Mouse (Mus musculus): ENCODE results near the gene Hmga1b.
"Not testable (repeated sequence)": the region's sequence is repeated elsewhere in the genome, so short reads cannot be mapped to it uniquely, and the experiment has no call there.

The Hmga1b gene

DNA sequence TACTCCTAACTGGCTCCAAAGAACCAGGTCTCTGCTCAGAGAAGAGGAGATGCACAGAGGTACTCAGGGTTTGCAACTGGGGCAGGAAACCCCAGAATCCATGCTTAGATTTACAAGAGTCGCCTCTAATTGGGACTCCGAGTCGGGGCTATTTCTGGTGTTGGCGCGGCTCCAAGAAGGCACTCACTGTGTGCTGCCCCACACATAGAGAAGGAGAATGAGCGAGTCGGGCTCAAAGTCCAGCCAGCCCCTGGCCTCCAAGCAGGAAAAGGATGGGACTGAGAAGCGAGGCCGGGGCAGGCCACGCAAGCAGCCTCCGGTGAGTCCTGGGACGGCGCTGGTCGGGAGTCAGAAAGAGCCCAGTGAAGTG, at the start of gene Hmga1b:
Gene Hmga1b (plus strand): TSS at position 123 of the 370 bp plus-strand sequence.
- DNase-seq: not testable (repeated sequence)

DNA sequence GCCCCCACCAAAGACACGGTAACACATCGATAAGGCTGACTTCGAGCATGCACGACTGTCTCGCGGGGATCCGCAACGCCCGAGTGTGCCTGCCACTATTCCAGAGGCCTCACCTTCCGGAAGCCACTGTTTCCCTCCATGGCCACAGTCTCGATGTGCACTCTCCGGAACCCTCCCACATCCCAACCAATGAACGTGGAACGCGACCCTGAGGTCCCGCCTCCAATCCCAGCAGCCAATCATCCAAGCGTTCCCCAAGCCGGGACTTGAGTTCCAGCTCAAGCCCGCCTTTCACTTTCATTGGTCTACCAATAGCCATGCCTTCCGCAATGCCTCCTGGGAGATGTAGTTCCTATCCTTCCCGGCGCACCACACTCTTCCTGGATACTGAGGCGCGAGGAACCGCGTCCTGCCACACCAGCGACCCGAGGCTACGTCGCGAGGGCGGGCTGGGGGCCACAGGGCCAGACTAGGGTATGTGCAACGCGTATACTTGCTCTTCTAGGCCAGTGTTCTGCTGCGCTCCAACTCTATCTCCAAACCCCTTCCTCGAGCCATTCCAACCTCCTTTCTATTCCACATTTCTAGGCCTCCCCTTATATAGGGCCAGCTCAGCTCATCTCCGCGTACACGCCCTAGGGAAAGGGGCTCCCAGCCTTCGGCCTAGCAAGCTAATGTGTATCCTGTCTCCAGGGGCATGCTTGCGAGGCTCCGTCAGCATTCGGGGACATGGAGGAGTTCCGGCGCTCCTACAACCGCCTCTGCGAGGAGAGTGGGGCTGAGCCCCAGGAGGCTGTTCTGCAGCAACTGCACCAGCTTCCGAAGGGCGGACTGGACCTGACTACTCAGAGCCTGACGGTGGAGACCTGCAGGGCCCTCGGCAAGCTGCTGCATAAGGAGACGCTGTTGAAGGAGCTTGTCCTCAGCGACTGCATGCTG, 48.7 kb upstream of the Hmga1b start, which contains the start of the genes Cenpx and Lrrc45:
Gene Cenpx (minus strand): TSS at position 159 of the 939 bp plus-strand sequence.
Gene Lrrc45 (plus strand): TSS at position 346 of the 939 bp plus-strand sequence.
- DNase-seq: peak; percentile 96

DNA sequence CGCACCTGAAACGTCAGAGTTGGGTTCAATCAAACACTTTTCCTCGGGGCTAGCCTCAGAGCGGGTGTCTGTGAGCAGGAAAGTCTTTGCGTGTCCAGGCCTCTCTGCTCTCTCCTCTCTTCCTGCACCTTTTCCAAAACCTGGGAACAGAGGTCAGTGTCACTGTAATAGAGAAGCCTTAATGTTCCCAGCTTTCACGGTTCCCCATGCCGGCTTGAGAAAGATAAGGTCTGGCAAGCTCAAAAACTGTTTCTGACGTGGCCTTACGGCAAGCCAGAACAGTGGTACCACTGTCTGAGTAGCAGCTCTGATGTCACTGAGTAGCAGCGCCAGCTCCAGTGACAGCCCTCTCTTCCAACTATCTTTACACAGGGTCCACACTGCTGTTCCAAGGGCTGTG, 48.0 kb upstream of the Hmga1b start:
- DNase-seq: no peak

DNA sequence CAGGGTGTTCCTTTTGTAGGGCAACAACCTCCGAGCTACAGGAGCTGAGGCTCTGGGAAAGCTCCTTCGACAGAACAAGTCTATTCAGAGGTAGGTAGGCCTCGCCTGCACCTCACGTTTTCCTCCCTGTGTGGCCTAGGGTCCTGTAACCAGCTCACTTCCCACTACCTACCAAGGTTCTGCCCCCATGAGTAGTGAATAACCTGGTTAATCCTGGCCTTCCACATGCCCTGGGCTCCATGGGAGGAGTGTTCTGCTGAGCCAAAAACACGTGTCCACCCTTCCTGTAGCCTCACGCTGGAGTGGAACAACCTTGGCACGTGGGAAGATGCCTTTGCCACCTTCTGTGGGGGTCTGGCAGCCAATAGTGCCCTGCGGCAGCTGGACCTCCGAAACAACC, 47.5 kb upstream of the Hmga1b start:
- DNase-seq: no peak

DNA sequence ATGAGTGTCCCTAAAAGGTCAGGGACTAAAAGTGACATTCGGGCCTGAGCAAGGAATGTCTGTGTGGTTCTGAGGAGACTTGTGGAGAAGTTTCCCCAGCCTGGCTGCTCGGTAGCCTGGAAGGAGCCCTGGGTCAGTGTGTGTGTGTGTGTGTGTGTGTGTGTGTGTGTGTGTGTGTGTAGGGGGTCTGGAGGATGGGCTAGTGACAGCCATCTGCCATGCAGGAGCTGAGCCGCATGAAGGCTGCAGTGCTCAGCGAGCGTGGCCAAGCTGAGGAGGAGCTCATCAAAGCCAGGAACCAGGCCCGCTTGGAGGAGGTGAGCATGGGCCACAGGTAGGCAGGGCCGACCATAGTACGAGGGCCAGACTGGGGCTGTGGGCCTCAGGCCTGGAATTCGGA, 43.4 kb upstream of the Hmga1b start:
- no peak for DNase-seq

DNA sequence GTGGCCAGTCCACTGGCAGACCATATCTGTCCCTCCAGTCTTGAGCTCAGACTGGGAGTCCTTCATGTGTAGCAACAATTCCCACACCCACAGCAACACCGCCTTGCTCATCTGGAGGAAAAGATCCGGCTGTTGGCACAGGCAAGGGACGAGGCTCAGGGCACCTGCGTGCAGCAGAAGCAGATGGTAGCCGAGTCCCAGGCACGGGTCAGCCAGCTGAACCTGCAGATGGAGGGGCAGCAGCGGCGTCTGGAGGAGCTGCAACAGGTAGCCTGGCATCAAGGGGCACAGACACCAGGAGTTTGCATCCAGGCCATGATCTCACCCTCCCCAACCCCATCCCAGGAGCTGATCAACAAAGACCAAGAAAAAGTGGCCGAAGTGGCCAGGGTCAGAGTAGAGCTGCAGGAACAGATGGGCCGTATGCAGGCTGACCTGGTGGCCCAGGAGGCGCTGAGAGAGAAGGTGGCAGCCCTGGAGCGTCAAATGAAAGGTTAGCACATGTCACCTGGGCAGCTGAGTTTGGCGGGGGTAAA, 42.7 kb upstream of the Hmga1b start:
- DNase-seq: no peak

DNA sequence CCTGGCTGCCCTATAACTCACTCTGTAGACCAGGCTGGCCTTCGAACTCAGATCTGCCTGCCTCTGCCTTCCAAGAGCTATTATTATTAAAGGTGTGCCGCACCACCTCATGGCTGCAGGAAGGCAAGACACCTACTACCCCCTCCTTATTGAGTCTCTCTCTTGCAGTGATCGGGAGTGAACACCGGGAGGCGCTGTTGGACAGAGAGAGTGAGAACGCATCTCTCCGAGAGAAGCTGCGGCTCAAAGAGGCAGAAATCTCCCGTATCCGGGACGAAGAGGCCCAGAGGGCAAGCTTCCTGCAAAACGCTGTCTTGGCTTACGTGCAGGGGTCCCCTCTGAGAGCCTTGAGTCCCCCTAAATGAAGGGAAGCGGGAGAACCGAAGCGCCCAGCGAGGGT, 42.1 kb upstream of the Hmga1b start:
- DNase-seq: peak; percentile 89

DNA sequence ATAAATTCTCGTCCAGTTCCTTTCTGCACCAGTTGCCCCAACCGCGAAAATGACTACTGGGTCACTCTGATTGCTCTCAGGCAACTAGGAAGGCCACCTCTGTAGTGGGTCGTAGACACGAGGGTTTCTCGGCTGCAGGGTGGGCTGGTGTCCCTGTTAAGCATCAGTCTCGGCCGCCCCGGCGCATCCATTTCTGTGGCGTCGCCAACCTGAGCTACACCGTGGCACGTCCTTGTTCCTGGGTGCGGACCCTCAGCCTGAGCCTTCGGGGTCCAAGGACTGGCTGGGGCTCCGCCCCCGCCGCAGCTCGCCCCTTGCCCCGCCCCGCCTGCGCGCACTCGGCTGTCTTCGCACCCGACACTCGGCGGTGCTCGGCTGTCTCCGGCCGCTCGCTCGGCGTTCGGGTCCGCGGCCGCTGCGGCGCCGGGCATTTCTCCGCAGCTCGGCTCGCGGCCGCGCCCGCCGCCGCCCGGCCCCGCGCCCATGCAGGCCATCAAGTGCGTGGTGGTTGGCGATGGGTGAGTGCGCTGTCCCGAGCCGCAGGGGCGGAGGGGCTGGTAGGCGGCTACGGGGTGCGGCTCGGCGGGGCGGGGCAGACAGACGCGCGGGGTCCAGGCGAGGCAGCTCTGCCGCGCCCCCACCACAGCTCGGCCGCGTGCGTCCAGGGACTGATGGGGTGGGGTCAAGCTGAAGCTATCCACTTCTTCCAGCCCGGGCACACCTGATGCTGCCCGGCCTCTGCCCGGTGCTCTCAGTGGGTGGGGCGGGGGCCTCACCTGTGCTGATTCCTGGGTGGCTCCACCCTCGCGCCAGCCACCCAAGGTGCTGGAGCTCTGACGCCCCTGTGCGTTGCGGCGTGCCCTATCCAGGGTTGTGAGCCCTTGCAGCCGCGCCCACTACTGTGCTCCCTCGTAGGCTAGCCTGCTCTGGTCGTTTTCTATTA, 41.2 kb upstream of the Hmga1b start, which contains the start of gene Rac3:
Gene Rac3 (plus strand): TSS at position 347 of the 943 bp plus-strand sequence.
- peak; percentile 57 for DNase-seq

DNA sequence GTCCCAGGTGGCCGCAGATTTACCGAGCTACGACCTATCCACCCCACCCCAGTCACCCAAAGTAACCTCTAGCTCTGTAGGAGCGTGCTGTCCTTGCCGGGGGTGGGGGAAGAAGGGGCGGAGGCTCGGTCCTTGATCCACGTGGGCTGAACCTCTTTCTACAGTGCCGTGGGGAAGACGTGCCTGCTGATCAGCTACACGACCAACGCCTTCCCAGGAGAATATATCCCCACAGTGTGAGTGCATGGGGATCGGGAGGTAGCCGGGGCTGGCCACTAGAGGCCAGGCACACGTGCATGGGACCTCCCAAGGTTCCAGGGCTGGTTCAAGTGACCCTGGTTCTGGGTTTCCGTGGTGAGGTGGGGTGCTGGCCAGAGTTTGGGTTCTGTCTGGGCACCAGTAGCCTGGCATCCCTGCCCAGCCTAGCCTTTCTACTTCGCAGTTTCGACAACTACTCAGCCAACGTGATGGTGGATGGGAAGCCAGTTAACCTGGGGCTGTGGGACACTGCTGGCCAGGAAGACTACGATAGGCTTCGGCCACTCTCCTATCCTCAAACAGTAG, 40.4 kb upstream of the Hmga1b start:
- DNase-seq: no peak

DNA sequence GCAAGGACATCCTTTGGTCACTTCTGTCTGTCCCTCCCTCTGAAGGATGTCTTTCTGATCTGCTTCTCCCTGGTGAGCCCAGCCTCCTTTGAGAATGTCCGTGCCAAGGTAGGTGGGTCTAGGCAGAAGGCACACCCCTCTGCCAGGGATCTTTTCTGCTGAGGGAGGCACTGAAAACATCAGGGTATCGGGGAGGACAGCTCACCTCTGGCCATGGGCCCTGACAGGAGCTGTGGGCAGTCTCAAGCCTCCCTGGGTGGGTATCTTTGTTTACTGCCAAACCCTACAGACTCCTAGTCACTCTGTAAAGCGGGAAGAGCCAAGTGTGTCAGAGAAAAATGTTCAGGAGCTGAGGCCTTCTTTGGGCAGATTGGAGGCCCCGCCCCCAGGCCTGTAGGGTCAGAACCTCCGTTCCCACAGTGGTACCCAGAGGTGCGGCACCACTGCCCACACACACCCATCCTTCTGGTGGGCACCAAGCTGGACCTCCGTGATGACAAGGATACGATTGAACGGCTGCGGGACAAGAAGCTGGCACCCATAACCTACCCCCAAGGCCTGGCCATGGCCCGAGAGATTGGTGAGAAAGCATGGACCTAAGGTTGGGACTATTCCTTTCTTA, 39.7 kb upstream of the Hmga1b start:
- no peak for DNase-seq

DNA sequence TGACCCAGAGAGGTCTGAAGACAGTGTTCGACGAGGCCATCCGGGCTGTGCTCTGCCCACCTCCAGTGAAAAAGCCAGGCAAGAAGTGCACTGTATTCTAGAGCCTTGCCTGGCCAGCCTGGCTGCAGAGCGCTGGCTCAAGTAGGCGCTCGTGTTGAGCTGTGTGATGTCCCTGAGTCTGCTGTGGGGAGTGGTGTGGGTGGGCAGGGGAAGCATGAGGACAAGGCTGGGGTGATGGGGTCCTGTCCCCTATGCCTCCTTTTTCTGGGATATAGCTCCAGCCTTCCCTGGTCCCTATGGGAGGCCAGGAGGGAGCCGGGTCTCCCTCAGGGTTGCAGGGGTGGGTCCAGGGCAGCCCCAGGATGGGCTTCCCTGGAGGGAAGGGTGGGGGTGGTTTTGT, 39.1 kb upstream of the Hmga1b start:
- DNase-seq: no peak

DNA sequence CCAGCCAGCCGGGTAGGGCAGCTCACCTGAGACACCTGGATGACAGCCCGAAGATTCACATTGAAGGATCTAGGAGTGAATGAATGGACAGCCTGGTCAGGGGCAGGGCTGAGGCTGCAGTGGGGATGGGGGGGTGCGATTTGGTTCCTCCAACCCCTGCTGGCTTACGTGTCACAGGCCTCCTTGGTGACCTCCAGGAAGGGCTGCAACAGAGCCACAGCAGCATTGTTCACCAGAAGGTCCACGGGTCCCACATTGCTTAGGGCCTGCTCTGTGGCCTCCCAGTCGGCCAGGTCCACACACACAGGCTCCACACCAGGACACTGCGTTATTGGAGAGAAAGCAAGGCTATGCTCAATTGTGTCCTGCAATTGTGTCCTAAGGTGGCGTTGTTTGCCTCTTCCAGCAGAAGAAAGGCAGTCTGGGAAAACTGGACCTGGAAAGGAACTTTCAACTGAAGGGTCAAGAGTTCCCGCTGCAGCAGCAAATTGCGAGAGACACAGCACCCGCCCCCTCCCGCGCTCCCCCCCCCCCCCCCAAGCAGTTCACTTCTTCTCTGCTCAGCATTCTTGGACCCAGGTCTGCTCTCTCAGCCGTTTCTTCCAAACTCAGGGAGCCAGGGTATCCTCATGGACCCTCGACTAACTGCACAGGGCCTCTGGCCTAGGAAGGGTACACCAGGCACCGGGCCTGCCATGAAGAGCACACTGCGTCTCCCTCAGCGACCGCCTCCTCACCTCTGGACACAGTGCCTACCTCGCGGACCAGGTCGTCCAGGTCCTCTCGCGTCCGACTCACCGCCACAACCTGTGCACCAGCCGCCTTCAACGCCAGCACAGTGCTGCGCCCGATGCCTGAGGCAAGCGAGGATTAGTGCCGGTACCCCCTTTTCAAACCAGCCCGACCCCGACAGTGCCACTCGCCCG, 36.1 kb upstream of the Hmga1b start:
- no peak for DNase-seq

DNA sequence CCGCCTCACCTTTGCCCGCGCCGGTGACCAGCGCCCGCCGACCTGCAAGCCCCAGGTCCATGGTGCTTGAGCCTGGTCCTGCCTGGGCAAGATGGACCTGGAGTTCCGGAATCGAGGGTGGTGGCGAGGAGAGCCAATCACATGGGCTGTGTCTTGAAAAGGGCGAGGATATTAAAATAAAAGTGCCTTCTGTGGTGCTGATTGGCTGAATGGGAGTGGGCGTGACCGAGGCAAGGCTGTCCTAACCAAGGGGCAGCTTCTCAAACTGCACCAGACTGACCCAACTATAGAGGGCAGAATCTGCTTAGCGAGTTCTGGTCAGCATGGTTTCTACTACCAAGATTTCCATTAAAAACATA, 35.4 kb upstream of the Hmga1b start, which contains the start of gene Dcxr:
Gene Dcxr (minus strand): TSS at position 113 of the 359 bp plus-strand sequence.
- DNase-seq: peak; percentile 87

DNA sequence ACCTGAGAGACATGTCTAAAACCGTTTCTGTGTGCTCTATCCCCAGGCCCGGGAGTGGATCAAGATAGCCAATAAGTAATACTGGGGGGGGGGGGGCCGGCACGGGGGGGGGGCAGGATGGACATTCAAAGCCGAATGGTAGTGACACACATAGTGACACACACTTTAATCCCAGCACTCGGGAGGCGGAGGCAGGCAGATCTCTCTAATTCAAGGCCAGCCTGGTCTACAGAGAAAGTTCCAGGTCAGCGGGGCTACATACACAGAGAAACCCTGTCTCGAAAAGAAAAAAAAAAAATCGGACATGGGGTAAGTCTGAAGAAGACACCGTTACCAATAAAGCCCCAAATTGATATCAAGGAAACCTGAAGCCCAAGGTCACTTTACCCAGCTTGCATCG, 35.0 kb upstream of the Hmga1b start:
- DNase-seq: no peak

DNA sequence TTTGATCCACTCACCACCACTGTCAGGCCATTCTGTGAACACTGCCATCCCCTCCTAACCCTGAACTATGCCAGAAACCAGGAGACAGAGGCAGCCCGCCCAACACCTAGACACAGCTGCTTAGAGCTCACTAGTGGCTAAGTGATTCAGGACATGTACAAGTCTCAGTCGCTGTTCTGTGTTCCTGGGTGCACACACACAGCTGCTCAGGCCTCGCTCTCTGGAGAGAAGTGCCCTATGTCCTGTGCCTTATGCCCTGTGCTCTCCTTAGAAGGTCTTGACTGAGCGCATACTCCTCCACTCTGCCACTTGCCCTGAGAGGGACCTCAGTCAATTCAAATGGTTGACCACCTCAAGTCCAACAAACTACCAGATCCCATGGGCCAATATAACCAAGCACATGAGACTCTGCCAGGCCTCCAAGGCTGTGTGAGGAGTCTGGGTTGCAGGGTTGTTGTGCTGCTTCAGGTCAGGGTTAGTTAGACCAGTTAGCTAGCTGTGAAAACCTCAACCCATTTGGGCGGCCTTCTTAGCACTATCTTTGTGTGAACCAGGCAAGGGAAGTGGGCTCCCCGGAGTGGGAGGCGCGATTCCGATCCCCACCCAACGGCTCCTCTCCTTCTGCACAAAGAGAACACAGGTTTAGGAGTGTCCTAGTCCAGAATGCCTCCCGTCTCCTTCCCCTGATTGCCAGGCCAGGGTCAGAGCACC, 33.9 kb upstream of the Hmga1b start:
- DNase-seq: no peak

DNA sequence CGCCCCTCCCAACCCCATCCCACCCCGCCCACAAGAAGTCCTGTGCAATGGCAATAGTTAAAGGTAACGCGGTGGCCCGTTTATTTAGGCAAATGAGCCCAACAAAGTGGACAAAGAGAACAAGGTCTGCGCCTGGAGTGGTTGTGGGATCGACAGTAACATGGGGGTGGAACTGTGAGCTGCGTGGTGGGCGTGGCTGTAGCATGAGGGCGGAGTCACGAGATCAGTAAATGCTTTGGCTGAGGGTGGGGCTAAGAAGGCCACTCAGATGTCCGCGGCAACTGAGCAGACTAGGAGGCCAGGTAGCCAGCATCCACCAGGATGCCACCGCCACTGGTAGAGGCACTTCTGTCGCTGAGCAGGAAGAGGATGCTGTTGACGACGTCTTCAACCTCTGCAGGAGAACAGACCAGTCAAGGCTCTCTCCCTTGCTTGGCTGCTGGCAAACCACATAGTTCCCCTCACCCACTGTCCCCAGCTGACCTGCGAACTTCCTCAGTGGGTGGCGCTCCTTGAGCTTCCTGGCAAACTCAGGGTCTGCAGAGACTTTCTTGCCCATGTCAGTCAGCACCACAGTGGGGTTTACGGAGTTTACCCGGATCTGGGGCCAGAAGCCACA, 33.1 kb upstream of the Hmga1b start:
- peak; percentile 77 for DNase-seq

DNA sequence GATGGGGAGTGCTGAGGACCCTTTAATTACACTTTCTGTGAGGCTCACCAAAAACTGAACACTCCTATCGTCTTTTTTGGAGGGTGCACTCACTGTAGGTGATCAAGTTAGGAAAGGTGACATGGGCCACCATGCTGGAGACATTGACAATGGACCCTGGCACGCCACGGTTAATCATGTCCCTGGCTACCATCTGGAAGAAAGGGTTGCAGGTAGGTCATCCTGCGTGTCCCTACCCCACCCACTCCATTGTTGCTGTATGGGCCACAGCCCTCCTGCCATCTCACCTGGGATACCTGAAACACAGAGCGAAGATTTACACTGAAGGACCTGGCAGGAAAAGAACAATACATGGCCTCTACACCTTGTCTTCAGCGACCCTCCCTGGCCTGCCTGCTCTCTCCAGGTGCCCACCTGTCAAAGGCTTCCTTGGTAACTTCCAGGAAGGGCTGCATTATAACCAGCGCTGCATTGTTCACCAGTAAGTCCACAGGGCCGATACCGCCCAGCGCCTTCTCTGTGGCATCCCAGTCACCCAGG, 32.2 kb upstream of the Hmga1b start:
- DNase-seq: no peak

DNA sequence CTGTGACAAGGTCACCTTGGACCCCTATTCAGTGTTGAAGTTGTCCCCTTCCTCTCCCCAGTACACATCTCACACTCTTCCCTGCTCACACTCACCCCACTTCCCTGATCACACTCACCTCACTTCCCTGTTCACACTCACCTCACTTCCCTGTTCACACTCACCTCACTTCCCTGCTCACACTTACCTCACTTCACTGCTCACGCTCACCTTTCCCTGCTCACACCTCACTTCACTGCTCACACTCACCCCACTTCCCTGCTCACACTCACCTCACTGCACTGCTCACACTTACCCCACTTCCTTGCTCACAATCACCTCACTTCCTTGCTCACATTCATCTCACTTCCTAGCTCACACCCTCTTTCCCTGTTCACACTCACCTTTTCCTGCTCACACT, 31.2 kb upstream of the Hmga1b start:
- no peak for DNase-seq

DNA sequence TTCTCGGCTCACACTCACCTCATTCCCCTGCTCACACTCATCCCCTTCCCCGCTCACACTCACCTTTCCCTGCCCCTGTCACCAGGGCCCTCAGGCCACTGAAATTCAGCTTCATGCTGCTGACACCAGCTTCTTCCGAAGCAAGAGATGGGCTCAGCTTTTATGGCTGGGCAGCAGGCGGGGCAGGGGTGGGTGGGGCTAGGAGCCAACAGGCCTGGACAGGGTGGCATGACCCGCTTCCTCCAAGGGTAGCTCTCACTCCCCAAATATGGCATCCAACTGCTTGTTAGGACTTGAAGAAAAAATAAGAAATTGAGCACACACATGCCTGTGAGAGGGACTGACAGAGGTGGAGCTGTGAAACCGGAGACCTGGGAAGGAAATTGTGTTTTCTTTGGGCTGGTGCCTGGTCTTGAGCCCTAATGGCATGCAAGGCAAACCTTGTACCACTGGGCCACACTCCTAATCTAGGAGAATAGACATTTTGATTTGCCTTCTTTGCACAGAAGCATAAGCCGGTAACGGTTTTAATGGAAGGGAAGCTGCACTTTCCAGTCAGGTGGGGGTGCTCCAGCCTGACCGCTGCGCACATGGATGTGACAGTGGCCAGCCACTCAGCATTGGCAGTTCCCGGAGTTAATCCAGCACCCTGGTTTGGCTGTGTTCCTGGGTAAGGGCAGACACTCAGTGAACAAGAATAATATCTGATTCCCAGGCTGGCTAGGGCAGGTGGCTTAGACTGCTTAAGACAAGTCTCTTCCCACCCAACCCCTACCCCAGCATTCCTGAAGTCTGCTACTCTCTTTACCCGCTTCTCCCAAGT, 30.5 kb upstream of the Hmga1b start, which contains the start of gene Cbr2:
Gene Cbr2 (minus strand): TSS at position 257 of the 823 bp plus-strand sequence.
- no peak for DNase-seq
